Comparison of ENCODE assay signal across 7 mouse cellular contexts in genomic region chrX:53006062-53006461, GRCm38 (mm10). TPM values are rescaled to one million over a fixed set of nuclear protein-coding genes. Genes with fewer than 3 reads are reported as not detected.
A peak's percentile ranks its signal among the peaks of the same experiment; 100 is the strongest.
DNase-seq lines count a peak whose midpoint lies in the region; ATAC-seq and TF ChIP-seq lines count a peak whose summit lies in the region.

No protein-coding gene starts in this region.

- peak; percentile 56 for TF ChIP-seq CTCF in G1E (IDR thresholded peaks at IDR 0.05; ENCODE audit: low read depth, low read length)

- no peak overlapping the region for H3K4me2 ChIP-seq in kidney, embryonic 15.5 days

- 59% methylated on average over 3 of the region's 3 CpGs for WGBS in kidney, embryonic 15.5 days

- H3K4me3 ChIP-seq in kidney, embryonic 15.5 days (replicated peaks) = no peak overlapping the region
- H3K4me3 ChIP-seq in G1E (ENCODE audit: low read depth, low read length) = no peak overlapping the region

- peaks cover 20% of the 10 kb centered on the region for H3K36me3 ChIP-seq in kidney, embryonic 15.5 days
- peaks cover 53% of the 10 kb centered on the region for H3K36me3 ChIP-seq in G1E (replicated peaks)

- H3K9me3 ChIP-seq in kidney, embryonic 15.5 days (replicated peaks) = no peaks in the 10 kb centered on the region
- H3K9me3 ChIP-seq in G1E (replicated peaks) = no peaks in the 10 kb centered on the region

- H3K27ac ChIP-seq in kidney, embryonic 15.5 days = no peak overlapping the region

- ATAC-seq in kidney, embryonic 15.5 days (replicated peaks; ENCODE audit: low FRiP score) = no peak
- ATAC-seq in G1E (ENCODE audit: extremely low read depth, insufficient number of reproducible peaks, low FRiP score, poor library complexity, severe bottlenecking) = peak; percentile 22; the same call in 1 of the 2 replicates

- H3K4me1 ChIP-seq in kidney, embryonic 15.5 days = no peaks in the 10 kb centered on the region
- no peaks in the 10 kb centered on the region for H3K4me1 ChIP-seq in G1E (ENCODE audit: insufficient read depth, low read depth, low read length)

- peak; percentile 22 for DNase-seq in kidney, postnatal 14 days
- DNase-seq in CD4-positive, CD25-positive, alpha-beta regulatory T cell, adult 2 months (ENCODE audit: low read depth, low spot score) = peak; percentile 78
- DNase-seq in G1E (ENCODE audit: low spot score) = no peak
- DNase-seq in fibroblast of lung, adult 2 months (ENCODE audit: low read depth) = peak; percentile 40
- DNase-seq in retina, postnatal 7 days (ENCODE audit: low read depth, low spot score) = peak; percentile 40
- DNase-seq in adrenal gland, postnatal 10 days = no peak

- H3K27me3 ChIP-seq in kidney, embryonic 15.5 days = no peaks in the 10 kb centered on the region
- no peaks in the 10 kb centered on the region for H3K27me3 ChIP-seq in G1E (ENCODE audit: insufficient read depth, low read length)

- no peak overlapping the region for H3K9ac ChIP-seq in kidney, embryonic 15.5 days

RNA-seq across cellular contexts. Expression of gene Hprt, which starts 18.1 kb away (rescaled TPM):
- 152 and 173 TPM in 2 replicates for polyA plus RNA-seq in kidney, embryonic 15.5 days (2015; fragmentation: Nextera tagmentation; extraction: Ambion mirVana)
- 184 and 206 TPM in 2 replicates for total RNA-seq in G1E (2014; fragmentation: Nextera tagmentation)
- 412 and 435 TPM in 2 replicates for total RNA-seq in G1E (2017)
- 7.2 and 13.1 TPM in 2 replicates for polyA plus RNA-seq in G1E (2012)
- 10 to 100 TPM; 67.8 to 85.8 TPM for total RNA-seq in adrenal gland, postnatal 10 days (2021)

Comparison
In these comparisons a context has a peak if more than half of its experiments do, and no peak if none do; other contexts are left out.
1. DNase-seq: peak in kidney, postnatal 14 days (single experiment), CD4-positive, CD25-positive, alpha-beta regulatory T cell, adult 2 months (single experiment), fibroblast of lung, adult 2 months (single experiment) and retina, postnatal 7 days (single experiment); none in G1E (single experiment) and adrenal gland, postnatal 10 days (single experiment).